Comparison of ENCODE assay signal across 9 mouse cellular contexts in the genomic region with DNA sequence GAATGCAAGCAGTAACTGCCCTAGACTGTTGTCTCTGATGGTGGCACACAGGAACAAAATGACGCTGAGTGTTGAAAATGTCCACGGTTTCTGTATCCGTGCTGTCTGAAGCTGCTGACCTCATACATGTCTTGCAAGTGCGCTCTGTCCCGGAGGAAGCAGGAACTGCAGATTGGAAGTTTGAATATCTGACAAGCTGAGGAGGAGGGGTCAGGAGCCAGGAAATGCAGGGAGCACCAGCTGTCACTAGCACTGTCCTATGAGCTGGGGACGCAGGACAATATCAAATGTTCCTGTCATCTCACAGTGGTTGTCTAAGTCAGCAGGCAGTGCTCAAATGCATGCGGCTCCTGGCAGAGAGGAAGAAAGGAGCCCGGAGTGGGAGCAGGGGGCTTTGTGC. TPM values are rescaled to one million over a fixed set of nuclear protein-coding genes. Genes with fewer than 3 reads are reported as not detected.
DNase-seq lines count a peak whose midpoint lies in the region; ATAC-seq and TF ChIP-seq lines count a peak whose summit lies in the region.
"Had no signal": no experiment of that assay in that cellular context is flagged by ENCODE, and none has a peak within 500 bp of the region (broad histone marks: within the 10 kb centered on the region; RNA-seq: fewer than 3 reads in every experiment).

No protein-coding gene starts in this region.

- peak; percentile 20 for DNase-seq in kidney, adult 9 months
- DNase-seq in cerebellum, adult 2 months = peak; percentile 30 to 50
- peak; percentile 9 to 11 for DNase-seq in heart, adult 9 months (ENCODE audit: low spot score in 2 of 2)
- DNase-seq in lung, embryonic 14.5 days = peak; percentile 35
- no peak for DNase-seq in thymus, postnatal 14 days
- no peak for DNase-seq in gastrocnemius, postnatal 36 days

- no peaks in the 10 kb centered on the region for H3K27me3 ChIP-seq in kidney, embryonic 14.5 days (ENCODE audit: control insufficient read depth, insufficient read depth, low read length)
- H3K27me3 ChIP-seq in cerebellum, adult 2 months (ENCODE audit: control insufficient read depth, insufficient read depth, low read length) = no peaks in the 10 kb centered on the region
- H3K27me3 ChIP-seq in lung, embryonic 14.5 days (ENCODE audit: insufficient read depth, low read length) = no peaks in the 10 kb centered on the region
- H3K27me3 ChIP-seq: limb, embryonic 12.5 days had no signal

- no peak for TF ChIP-seq POLR2A in cerebellum, adult 2 months (IDR thresholded peaks at IDR 0.05; ENCODE audit: borderline replicate concordance, insufficient read depth, low read length)

- intact Hi-C loops in gastrocnemius, postnatal 36 days (cut with DNase I) = no loop called here

- no peak for TF ChIP-seq CTCF in cerebellum, adult 2 months (IDR thresholded peaks at IDR 0.05; ENCODE audit: borderline replicate concordance, insufficient read depth, low read depth, low read length)
- 0 out of 2 replicates have a peak, but pooled peaks have one; percentile 18 for TF ChIP-seq CTCF in lung, embryonic 14.5 days (IDR thresholded peaks at IDR 0.05; ENCODE audit: low read depth)

- no peak overlapping the region for H3K27ac ChIP-seq in kidney, embryonic 14.5 days (ENCODE audit: low read depth, low read length)
- no peak overlapping the region; the same call in 1 of the 2 replicates for H3K27ac ChIP-seq in cerebellum, adult 2 months (ENCODE audit: insufficient read depth, low read length)
- H3K27ac ChIP-seq in lung, embryonic 14.5 days (ENCODE audit: low read depth) = no peak overlapping the region
- H3K27ac ChIP-seq: limb, embryonic 12.5 days had no signal

- no peak overlapping the region for H3K4me3 ChIP-seq in kidney, embryonic 14.5 days (ENCODE audit: low read length)
- H3K4me3 ChIP-seq in cerebellum, adult 2 months (replicated peaks; ENCODE audit: insufficient read depth, low read depth, low read length) = no peak overlapping the region
- H3K4me3 ChIP-seq in lung, embryonic 14.5 days (ENCODE audit: low read depth, low read length) = no peak overlapping the region
- H3K4me3 ChIP-seq: limb, embryonic 12.5 days had no signal

- H3K9me3 ChIP-seq in kidney, embryonic 14.5 days (ENCODE audit: control insufficient read depth, low read length) = no peaks in the 10 kb centered on the region
- no peaks in the 10 kb centered on the region for H3K9me3 ChIP-seq in lung, embryonic 14.5 days (ENCODE audit: low read depth, low read length)
- H3K9me3 ChIP-seq: limb, embryonic 12.5 days had no signal

- H3K36me3 ChIP-seq in kidney, embryonic 14.5 days (ENCODE audit: control insufficient read depth, insufficient read depth, low read length) = no peaks in the 10 kb centered on the region
- no peaks in the 10 kb centered on the region for H3K36me3 ChIP-seq in lung, embryonic 14.5 days (ENCODE audit: insufficient read depth)

- H3K9ac ChIP-seq in kidney, embryonic 14.5 days (ENCODE audit: low read depth, low read length) = no peak overlapping the region
- no peak overlapping the region for H3K9ac ChIP-seq in lung, embryonic 14.5 days
- H3K9ac ChIP-seq: limb, embryonic 12.5 days had no signal

- WGBS in kidney, embryonic 14.5 days = 72% methylated on average over 8 of the region's 8 CpGs
- 3% methylated on average over 8 of the region's 8 CpGs for WGBS in cerebellum, adult 2 months
- 63% methylated on average over 8 of the region's 8 CpGs for WGBS in lung, embryonic 14.5 days

- ATAC-seq in kidney, embryonic 14.5 days (ENCODE audit: low FRiP score, low TSS enrichment) = no peak
- ATAC-seq in lung, embryonic 14.5 days (ENCODE audit: insufficient read depth) = no peak
- no peak for ATAC-seq in megakaryocyte, adult 5-6 weeks (ENCODE audit: poor library complexity, severe bottlenecking)

- H3K4me2 ChIP-seq in kidney, embryonic 14.5 days (replicated peaks; ENCODE audit: low read depth, low read length) = no peak overlapping the region
- H3K4me2 ChIP-seq in lung, embryonic 14.5 days = no peak overlapping the region
- H3K4me2 ChIP-seq: limb, embryonic 12.5 days had no signal

- H3K4me1 ChIP-seq in kidney, embryonic 14.5 days (ENCODE audit: control insufficient read depth, insufficient read depth, low read length) = peaks cover 5% of the 10 kb centered on the region; the same call in 1 of the 2 replicates
- peaks cover 3% of the 10 kb centered on the region for H3K4me1 ChIP-seq in cerebellum, adult 2 months (ENCODE audit: control insufficient read depth, insufficient read depth, low read length)
- H3K4me1 ChIP-seq in lung, embryonic 14.5 days (ENCODE audit: insufficient read depth) = no peaks in the 10 kb centered on the region

RNA-seq across cellular contexts. Expression of a gene that starts 19.3 kb away (rescaled TPM):
- polyA plus RNA-seq in kidney, embryonic 14.5 days (2014; fragmentation: Nextera tagmentation; extraction: Ambion mirVana) = 118 and 130 TPM in 2 replicates
- polyA plus RNA-seq in cerebellum, adult 2 months (2012; rRNA removed) = 20.8 and 23.0 TPM in 2 replicates
- 132 and 142 TPM in 2 replicates for polyA plus RNA-seq in lung, embryonic 14.5 days (2014; fragmentation: Nextera tagmentation; extraction: Ambion mirVana)
- 0.50 and 0.76 TPM in 2 replicates for total RNA-seq in megakaryocyte, adult 5-6 weeks (2015)
- total RNA-seq in megakaryocyte, adult 5-6 weeks (2017) = 0.73 and 1.2 TPM in 2 replicates
- 1 to 10 TPM in 1 of 2 experiments, under 1 TPM in 1; 0.52 to 1.0 TPM for total RNA-seq in gastrocnemius, postnatal 36 days (2021)

RNA-seq across cellular contexts. Expression of a gene that starts 49.6 kb away (rescaled TPM):
- polyA plus RNA-seq in kidney, embryonic 14.5 days (2014; fragmentation: Nextera tagmentation; extraction: Ambion mirVana) = 10.1 and 15.1 TPM in 2 replicates
- polyA plus RNA-seq in cerebellum, adult 2 months (2012; rRNA removed) = 11.8 and 12.0 TPM in 2 replicates
- 11.5 and 12.1 TPM in 2 replicates for polyA plus RNA-seq in lung, embryonic 14.5 days (2014; fragmentation: Nextera tagmentation; extraction: Ambion mirVana)
- 3.9 and 5.9 TPM in 2 replicates for total RNA-seq in megakaryocyte, adult 5-6 weeks (2015)
- 15.7 and 19.1 TPM in 2 replicates for total RNA-seq in megakaryocyte, adult 5-6 weeks (2017)
- total RNA-seq in gastrocnemius, postnatal 36 days (2021) = 10 to 100 TPM; 12.5 to 17.2 TPM

Comparison
In these comparisons a context has a peak if more than half of its experiments do, and no peak if none do; other contexts are left out.
1. DNase-seq: peak in kidney, adult 9 months (single experiment), cerebellum, adult 2 months (2 of 2), heart, adult 9 months (2 of 2) and lung, embryonic 14.5 days (single experiment); none in thymus, postnatal 14 days (single experiment) and gastrocnemius, postnatal 36 days (0 of 2).